Mouse (Mus musculus): ENCODE measurements around the gene Lzts3.

Gene Lzts3

GRCm38 (mm10) chr2:130634739-130635411 lies 7.7 kb downstream of the Lzts3 start:
- peak; percentile 46 for DNase-seq

- DNase-seq, result no peak
Measured at GRCm38 (mm10) chr2:130634006-130634738, 8.4 kb downstream of the Lzts3 start.

- DNase-seq, result no peak
Measured at GRCm38 (mm10) chr2:130632887-130633675, 9.5 kb downstream of the Lzts3 start.

- DNase-seq, result no peak
Measured at GRCm38 (mm10) chr2:130632416-130632815, 10.2 kb downstream of the Lzts3 start.

GRCm38 (mm10) chr2:130629839-130630203 lies 12.8 kb downstream of the Lzts3 start, which contains the start of the genes Fastkd5 and Ubox5:
Gene Fastkd5, minus strand, starts transcription at chr2:130630027.
Gene Ubox5, minus strand, starts transcription at chr2:130630038.
- peak; percentile 87 for DNase-seq

- peak; percentile 20 for DNase-seq
Measured at GRCm38 (mm10) chr2:130629080-130629838, 13.3 kb downstream of the Lzts3 start.

- DNase-seq, result no peak
Measured at GRCm38 (mm10) chr2:130628424-130628823, 14.2 kb downstream of the Lzts3 start.

- DNase-seq, result no peak
Measured at GRCm38 (mm10) chr2:130618972-130619371, 23.6 kb downstream of the Lzts3 start.

- peak; percentile 39 for DNase-seq
Measured at GRCm38 (mm10) chr2:130613091-130613490, 29.5 kb downstream of the Lzts3 start.

GRCm38 (mm10) chr2:130602195-130602594 lies 40.4 kb downstream of the Lzts3 start:
- DNase-seq, result no peak

- no peak for DNase-seq
Measured at GRCm38 (mm10) chr2:130598399-130598798, 44.2 kb downstream of the Lzts3 start.

- peak; percentile 16 for DNase-seq
Measured at GRCm38 (mm10) chr2:130597601-130598010, 45.0 kb downstream of the Lzts3 start.

GRCm38 (mm10) chr2:130595596-130595995 lies 47.0 kb downstream of the Lzts3 start:
- DNase-seq, result no peak

- no peak for DNase-seq
Measured at GRCm38 (mm10) chr2:130591016-130591415, 51.6 kb downstream of the Lzts3 start.

GRCm38 (mm10) chr2:130589761-130590160 lies 52.8 kb downstream of the Lzts3 start:
- no peak for DNase-seq

- DNase-seq, result no peak
Measured at GRCm38 (mm10) chr2:130589157-130589556, 53.4 kb downstream of the Lzts3 start.

- DNase-seq, result no peak
Measured at GRCm38 (mm10) chr2:130588373-130588772, 54.2 kb downstream of the Lzts3 start.

GRCm38 (mm10) chr2:130586016-130586415 lies 56.6 kb downstream of the Lzts3 start:
- no peak for DNase-seq

- DNase-seq, result no peak
Measured at GRCm38 (mm10) chr2:130583902-130584560, 58.6 kb downstream of the Lzts3 start.
